Mouse (Mus musculus): Measurements from ENCODE around the gene Spon1. TPM values are rescaled to one million over a fixed set of nuclear protein-coding genes. Genes with fewer than 3 reads are reported as not detected.

Spon1 gene
- polyA plus RNA-seq, 1 experiment from 2014 or later = 0.96 TPM

GRCm38 (mm10) chr7:114090892-114091545 is 325.2 kb downstream of the Spon1 start:
- Histone ChIP-seq H3K4me1 (ENCODE audit: control insufficient read depth, low read depth, low read length) (peaks cover 4% of the 10 kb centered on the region), H3K9ac (ENCODE audit: low read depth, low read length) (no peak overlapping the region), H3K27me3 (ENCODE audit: control insufficient read depth, insufficient read depth, low read depth, low read length) (no peaks in the 10 kb centered on the region), H3K4me2 (ENCODE audit: low read depth, low read length) (no peak overlapping the region), H3K4me3 (ENCODE audit: low read depth, low read length) (no peak overlapping the region), H3K9me3 (replicated peaks; ENCODE audit: control insufficient read depth, low read length) (no peaks in the 10 kb centered on the region), H3K36me3 (ENCODE audit: control insufficient read depth, insufficient read depth) (no peaks in the 10 kb centered on the region), H3K27ac (ENCODE audit: low read length) (no peak overlapping the region)
- 51% methylated on average over 10 of the region's 10 CpGs for WGBS (ENCODE audit: insufficient replicate concordance)
- ATAC-seq (ENCODE audit: low read depth) = no peak

All from liver, embryonic 16.5 days (tissue).